Mouse (Mus musculus) cerebral cortex, adult 2 months (tissue): ENCODE measurements around the gene Smox.

Experiments
- WGBS: fragments of 180-500 bp; shearing (Covaris S2); methylation state at CpG from one replicate; pipeline ENCODE4 v1.1.7; 2018; 5-methylcytosine and 5-hydroxymethylcytosine counted together

The Smox gene

DNA sequence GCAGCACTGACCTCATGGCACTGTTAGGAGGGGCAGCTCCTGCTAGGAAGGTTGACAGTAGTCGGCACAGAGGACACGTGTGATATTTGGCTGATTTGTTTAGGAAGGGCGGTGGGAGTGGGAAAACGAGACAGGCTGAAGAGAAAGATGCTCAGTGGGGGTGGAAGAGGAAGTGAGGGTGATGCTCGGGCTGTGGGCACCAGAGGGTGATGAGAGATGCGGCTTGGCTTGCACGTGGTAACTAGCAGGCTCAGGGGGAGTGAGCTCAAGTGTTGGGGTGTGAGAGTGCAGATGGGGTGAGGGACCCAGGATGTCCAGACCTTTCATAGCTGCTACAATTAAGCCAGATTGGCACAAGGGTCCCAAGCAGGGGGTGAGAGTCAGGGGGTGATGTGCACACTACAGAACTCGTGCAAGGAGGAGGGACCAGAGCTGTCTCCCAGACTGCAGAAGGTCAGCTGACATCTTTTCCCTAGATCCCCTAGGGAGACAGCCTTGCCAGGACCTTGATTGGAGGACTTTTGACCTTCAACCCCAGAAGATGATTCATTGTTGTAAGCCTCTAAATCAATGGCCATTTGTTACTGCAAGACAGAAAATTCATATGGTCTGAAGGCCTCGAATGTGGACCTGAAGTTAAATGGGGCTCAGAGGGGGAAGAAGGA, 61.6 kb downstream of the Smox start:
- WGBS, result 32% methylated on average over 9 of the region's 9 CpGs

DNA sequence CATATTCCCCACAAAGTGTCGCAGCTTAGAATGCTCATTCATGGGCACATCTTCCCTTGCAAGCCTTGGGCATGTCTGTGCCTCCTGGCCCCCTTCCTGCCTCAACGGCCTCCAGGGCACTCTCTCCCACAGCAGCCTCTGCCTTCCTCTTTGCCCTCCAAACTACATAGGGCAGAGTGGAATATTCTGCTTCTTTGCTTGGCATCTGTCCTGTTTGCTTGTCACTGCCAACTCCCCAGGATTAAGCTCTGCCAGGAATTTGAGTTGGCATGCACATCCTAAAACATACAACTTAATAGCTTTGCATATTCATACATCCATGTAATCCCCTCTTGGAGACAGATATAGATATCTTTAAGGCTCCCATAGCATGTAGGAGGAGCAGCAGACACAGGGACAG, 66.6 kb downstream of the Smox start:
- 60% methylated on average over 2 of the region's 2 CpGs for WGBS

DNA sequence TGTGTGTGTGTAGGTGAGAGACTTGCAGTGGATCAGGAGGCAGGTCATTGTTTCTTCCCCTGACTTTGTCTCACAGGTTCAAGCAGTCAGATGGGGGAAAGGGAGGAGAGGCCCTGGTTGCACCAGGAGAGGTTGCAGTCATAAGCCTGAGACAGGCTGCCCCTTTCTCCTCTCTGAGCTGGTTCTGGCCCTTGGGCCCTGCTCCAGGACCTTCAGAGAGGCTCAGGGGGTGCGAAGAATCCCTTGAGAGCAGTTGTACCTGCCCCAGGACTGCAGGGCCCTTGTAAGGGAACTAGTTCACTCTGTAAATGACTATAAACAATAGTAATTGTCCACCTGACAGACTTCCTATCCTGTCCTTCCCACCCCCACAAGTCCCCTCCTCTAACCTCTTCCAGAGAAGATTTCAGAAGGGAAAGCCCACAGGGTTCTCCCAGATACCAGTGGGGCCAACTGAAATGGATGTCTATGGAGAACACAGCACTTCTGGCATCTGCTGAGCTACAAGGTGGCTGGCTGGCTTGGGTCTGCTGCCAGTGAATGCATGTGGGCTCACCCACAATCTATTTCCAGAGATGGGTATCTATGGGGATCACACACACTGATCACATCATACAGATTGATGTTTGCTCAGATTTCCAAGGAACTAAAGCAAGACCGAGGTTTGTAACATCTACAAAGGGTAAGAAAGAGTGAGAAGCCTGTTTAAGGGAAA, 69.1 kb downstream of the Smox start:
- WGBS, result 50% methylated on average over 2 of the region's 2 CpGs

DNA sequence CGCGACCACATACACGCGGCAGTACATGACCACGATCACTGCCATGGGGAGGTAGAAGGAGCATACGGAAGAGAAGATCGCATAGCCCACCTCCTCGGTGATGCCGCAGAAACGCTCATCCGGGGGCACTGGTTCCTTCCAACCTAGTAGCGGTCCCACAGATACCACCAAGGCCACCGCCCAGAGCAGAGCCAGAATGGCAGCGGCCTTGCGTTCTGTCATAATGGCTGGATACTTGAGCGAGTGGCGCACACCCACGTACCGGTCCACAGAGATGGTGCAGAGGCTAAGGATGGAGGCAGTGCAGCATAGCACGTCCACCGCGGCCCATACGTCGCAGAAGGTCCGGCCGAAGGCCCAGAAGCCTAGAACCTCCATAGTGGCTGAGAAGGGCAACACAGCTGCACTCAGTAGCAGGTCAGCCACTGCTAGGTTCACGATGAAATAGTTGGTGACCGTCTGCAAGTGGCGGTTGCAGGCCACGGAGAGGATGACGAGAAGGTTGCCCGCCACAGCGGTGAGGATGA, 70.1 kb downstream of the Smox start:
- WGBS, result 18% methylated on average over 33 of the region's 33 CpGs

DNA sequence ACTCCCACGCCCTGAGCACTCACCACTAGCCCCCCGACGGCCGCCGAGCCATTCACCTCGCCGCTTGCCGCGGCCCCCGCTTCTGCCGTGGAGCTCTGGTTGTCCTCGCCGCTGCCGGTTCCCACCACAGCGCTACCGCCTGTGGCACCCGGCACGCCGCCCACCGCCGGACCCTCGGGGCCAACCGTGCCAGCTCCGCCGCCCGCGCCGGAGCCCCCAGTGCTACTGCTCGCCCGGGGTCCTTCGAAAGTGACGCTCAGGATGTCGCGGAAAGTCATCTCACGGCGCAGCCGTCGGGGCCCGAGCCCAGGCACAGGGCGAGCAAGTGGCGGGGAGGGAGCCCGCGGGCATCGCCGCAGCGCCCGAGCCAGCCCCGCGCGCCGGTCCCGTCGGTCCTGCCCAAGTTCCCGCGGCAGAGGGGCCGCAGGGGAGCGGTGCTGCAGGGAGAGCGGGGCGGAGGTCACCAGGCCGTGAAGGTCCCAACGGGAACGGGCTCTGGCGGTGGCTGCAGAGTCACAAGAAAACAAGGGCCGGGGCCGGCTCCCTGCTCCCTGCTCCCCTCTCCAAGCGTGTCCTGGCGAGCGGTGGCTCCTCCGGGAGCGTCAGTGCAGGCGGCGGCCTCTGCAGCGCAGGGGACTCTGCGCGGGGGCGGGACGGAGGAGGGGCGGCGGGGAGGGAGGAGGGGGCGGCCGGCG, 70.7 kb downstream of the Smox start, which contains the start of gene Adra1d:
Gene Adra1d (minus strand): TSS at position 393 of the 695 bp plus-strand sequence.
- WGBS, result 2% methylated on average over 67 of the region's 82 CpGs

DNA sequence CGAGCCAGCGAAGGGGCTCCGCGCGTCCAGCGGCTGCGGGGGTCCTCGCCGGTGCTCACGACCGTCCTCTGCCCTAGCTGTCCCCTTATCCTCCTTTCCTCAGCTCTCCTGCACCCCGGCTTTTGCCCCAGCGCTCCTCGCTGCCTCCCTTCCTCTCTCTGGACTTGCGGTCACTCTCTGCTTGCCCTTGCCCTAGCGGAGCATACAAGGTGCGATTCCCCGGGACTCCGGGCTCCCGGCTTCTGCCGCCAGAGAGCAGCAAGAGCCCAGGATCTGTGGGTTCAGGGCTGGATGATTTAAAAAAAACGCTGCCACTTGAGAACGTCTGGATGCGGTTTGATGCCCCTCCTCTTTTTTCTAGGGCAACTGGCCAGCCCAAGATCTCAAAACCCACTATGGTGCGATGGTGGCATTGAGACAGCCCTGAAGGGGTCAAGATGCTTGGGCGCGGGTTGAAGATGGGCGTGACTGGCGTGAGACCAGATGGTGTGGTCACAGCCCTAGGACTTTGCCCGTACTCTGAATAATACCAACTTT, 71.4 kb downstream of the Smox start:
- under 1% methylated on average over 21 of the region's 30 CpGs for WGBS
